Mouse (Mus musculus) heart, embryonic 15.5 days (tissue): ENCODE results near the gene Ppm1n. TPM values are rescaled to one million over a fixed set of nuclear protein-coding genes. Genes with fewer than 3 reads are reported as not detected.

Experiments used
- ATAC-seq: fragments of 200-750 bp; cut with Nextera tagmentation; replicated peaks from 2 replicates; pipeline ENCODE4 v1.8.0; 2017; ENCODE audit warnings: low read depth, moderate TSS enrichment; ENCODE audit not compliant: insufficient number of reproducible peaks, insufficient read depth, low FRiP score
- H3K27ac ChIP-seq: fragments of 300-500 bp; sonication (generic); 2 replicates; pipeline ENCODE4 v1.5.1; 2015; ENCODE audit warnings: mild to moderate bottlenecking, inconsistent platforms
- H3K27me3 ChIP-seq: fragments of 300-500 bp; sonication (generic); 2 replicates; pipeline ENCODE4 v1.6.1; 2015; ENCODE audit warnings: inconsistent platforms
- H3K36me3 ChIP-seq: fragments of 300-500 bp; sonication (generic); 2 replicates; pipeline ENCODE4 v1.6.1; 2015; ENCODE audit warnings: mild to moderate bottlenecking, inconsistent platforms
- H3K4me1 ChIP-seq: fragments of 300-500 bp; sonication (generic); replicated peaks from 2 replicates; pipeline ENCODE4 v1.6.1; 2015; ENCODE audit warnings: inconsistent platforms
- H3K4me2 ChIP-seq: fragments of 300-500 bp; sonication (generic); 2 replicates; pipeline ENCODE4 v1.6.1; 2015; ENCODE audit warnings: inconsistent platforms, mild to moderate bottlenecking, moderate library complexity
- H3K4me3 ChIP-seq: fragments of 300-500 bp; sonication (generic); 2 replicates; pipeline ENCODE4 v1.5.1; 2015; ENCODE audit warnings: mild to moderate bottlenecking, inconsistent platforms
- H3K9ac ChIP-seq: fragments of 300-500 bp; sonication (generic); 2 replicates; pipeline ENCODE4 v1.6.1; 2015; ENCODE audit warnings: mild to moderate bottlenecking, inconsistent platforms
- H3K9me3 ChIP-seq: fragments of 300-500 bp; sonication (generic); replicated peaks from 2 replicates; pipeline ENCODE4 v1.6.1; 2016; ENCODE audit warnings: inconsistent platforms
- WGBS: fragments of 180-500 bp; shearing (Covaris S2); methylation state at CpG from one replicate; pipeline ENCODE4 v1.1.7; 2015; ENCODE audit warnings: mixed read lengths; 5-methylcytosine and 5-hydroxymethylcytosine counted together
- polyA plus RNA-seq: library from polyadenylated mRNA; unstranded; fragments of >200 nt; fragmentation: Nextera tagmentation; extraction: Ambion mirVana; gene quantifications from 2 replicates; pipeline ENCODE4 v1.2.1, GENCODE M21; 2015

The Ppm1n gene
- polyA plus RNA-seq, 1 experiment from 2014 or later: 0.16 TPM

GRCm38 (mm10) chr7:19239986-19240385 is 39.9 kb downstream of the Ppm1n start:
- H3K4me3 ChIP-seq: no peak overlapping the region
- peaks cover 45% of the 10 kb centered on the region for H3K4me1 ChIP-seq
- H3K4me2 ChIP-seq: no peak overlapping the region
- H3K36me3 ChIP-seq: 0 out of 2 replicates have a peak, but pooled peaks cover under 1% of the 10 kb centered on the region
- peak overlapping the region; percentile 78 for H3K27ac ChIP-seq
- ATAC-seq: no peak
- H3K9ac ChIP-seq: 0 out of 2 replicates have a peak overlapping the region, but pooled peaks have one; percentile 18
- H3K27me3 ChIP-seq: no peaks in the 10 kb centered on the region
- 47% methylated on average over 4 of the region's 4 CpGs for WGBS
- no peaks in the 10 kb centered on the region for H3K9me3 ChIP-seq

GRCm38 (mm10) chr7:19239423-19239822 is 40.4 kb downstream of the Ppm1n start:
- no peak overlapping the region for H3K4me3 ChIP-seq
- H3K27me3 ChIP-seq: no peaks in the 10 kb centered on the region
- H3K9ac ChIP-seq: no peak overlapping the region
- no peaks in the 10 kb centered on the region for H3K36me3 ChIP-seq
- no peak overlapping the region for H3K4me2 ChIP-seq
- WGBS: 0% methylated on average over 1 of the region's 1 CpGs
- H3K4me1 ChIP-seq: peaks cover 50% of the 10 kb centered on the region
- H3K27ac ChIP-seq: peak overlapping the region; percentile 78
- peak; percentile 83; the same call in 1 of the 2 replicates for ATAC-seq
- no peaks in the 10 kb centered on the region for H3K9me3 ChIP-seq

- Histone ChIP-seq H3K27ac (peak overlapping the region; percentile 78), H3K4me1 (peaks cover 50% of the 10 kb centered on the region), H3K4me3 (no peak overlapping the region), H3K9ac (no peak overlapping the region), H3K27me3 (no peaks in the 10 kb centered on the region), H3K9me3 (no peaks in the 10 kb centered on the region), H3K36me3 (0 out of 2 replicates have a peak, but pooled peaks cover 5% of the 10 kb centered on the region), H3K4me2 (no peak overlapping the region)
- WGBS: 66% methylated on average over 4 of the region's 4 CpGs
- ATAC-seq: 0 out of 2 replicates have a peak, but pooled peaks have one; percentile 19
These were observed 41.5 kb downstream of the Ppm1n start for GRCm38 (mm10) chr7:19238344-19238743.

- Histone ChIP-seq H3K27ac (peak overlapping the region; percentile 85), H3K9ac (no peak overlapping the region), H3K4me3 (no peak overlapping the region), H3K27me3 (no peaks in the 10 kb centered on the region), H3K9me3 (no peaks in the 10 kb centered on the region), H3K36me3 (0 out of 2 replicates have a peak, but pooled peaks cover 5% of the 10 kb centered on the region), H3K4me2 (0 out of 2 replicates have a peak overlapping the region, but pooled peaks have one; percentile 4), H3K4me1 (peaks cover 55% of the 10 kb centered on the region)
- WGBS: 64% methylated on average over 2 of the region's 2 CpGs
- no peak for ATAC-seq
These were observed 43.5 kb downstream of the Ppm1n start for GRCm38 (mm10) chr7:19236411-19236810.

GRCm38 (mm10) chr7:19235092-19235671 is 44.7 kb downstream of the Ppm1n start:
- no peaks in the 10 kb centered on the region for H3K9me3 ChIP-seq
- 71% methylated on average over 2 of the region's 2 CpGs for WGBS
- H3K4me2 ChIP-seq: no peak overlapping the region
- ATAC-seq: no peak
- no peak overlapping the region for H3K4me3 ChIP-seq
- peaks cover 59% of the 10 kb centered on the region for H3K4me1 ChIP-seq
- H3K27ac ChIP-seq: peak overlapping the region; percentile 85
- no peak overlapping the region for H3K9ac ChIP-seq
- peaks cover 10% of the 10 kb centered on the region; the same call in 1 of the 2 replicates for H3K36me3 ChIP-seq
- no peaks in the 10 kb centered on the region for H3K27me3 ChIP-seq

GRCm38 (mm10) chr7:19234652-19235051 is 45.2 kb downstream of the Ppm1n start:
- Histone ChIP-seq H3K4me2 (no peak overlapping the region), H3K9ac (no peak overlapping the region), H3K27me3 (no peaks in the 10 kb centered on the region), H3K4me1 (peaks cover 59% of the 10 kb centered on the region), H3K27ac (peak overlapping the region; percentile 85; the same call in 1 of the 2 replicates), H3K9me3 (no peaks in the 10 kb centered on the region), H3K36me3 (peaks cover 10% of the 10 kb centered on the region; the same call in 1 of the 2 replicates), H3K4me3 (no peak overlapping the region)
- WGBS: 70% methylated on average over 5 of the region's 5 CpGs
- no peak for ATAC-seq

- Histone ChIP-seq H3K9ac (no peak overlapping the region), H3K27me3 (no peaks in the 10 kb centered on the region), H3K4me3 (no peak overlapping the region), H3K9me3 (no peaks in the 10 kb centered on the region), H3K36me3 (peaks cover 10% of the 10 kb centered on the region; the same call in 1 of the 2 replicates), H3K27ac (no peak overlapping the region), H3K4me1 (peaks cover 46% of the 10 kb centered on the region), H3K4me2 (no peak overlapping the region)
- WGBS: 86% methylated on average over 3 of the region's 3 CpGs
- ATAC-seq: no peak
These were observed 48.0 kb downstream of the Ppm1n start for GRCm38 (mm10) chr7:19231849-19232248.

- Histone ChIP-seq H3K4me2 (no peak overlapping the region), H3K4me3 (no peak overlapping the region), H3K36me3 (peaks cover 10% of the 10 kb centered on the region; the same call in 1 of the 2 replicates), H3K9me3 (no peaks in the 10 kb centered on the region), H3K4me1 (peaks cover 40% of the 10 kb centered on the region), H3K27me3 (no peaks in the 10 kb centered on the region), H3K9ac (no peak overlapping the region), H3K27ac (no peak overlapping the region)
- ATAC-seq: no peak
- 92% methylated on average over 5 of the region's 5 CpGs for WGBS
These were observed 49.0 kb downstream of the Ppm1n start for GRCm38 (mm10) chr7:19230899-19231298.

- Histone ChIP-seq H3K27ac (no peak overlapping the region), H3K4me2 (peak overlapping the region; percentile 69), H3K9me3 (no peaks in the 10 kb centered on the region), H3K9ac (0 out of 2 replicates have a peak overlapping the region, but pooled peaks have one; percentile 2), H3K4me1 (peaks cover 33% of the 10 kb centered on the region), H3K27me3 (no peaks in the 10 kb centered on the region), H3K4me3 (no peak overlapping the region), H3K36me3 (peaks cover 15% of the 10 kb centered on the region; the same call in 1 of the 2 replicates)
- 91% methylated on average over 2 of the region's 2 CpGs for WGBS
- ATAC-seq: no peak
These were observed 49.8 kb downstream of the Ppm1n start for GRCm38 (mm10) chr7:19230041-19230580.

- H3K27me3 ChIP-seq: no peaks in the 10 kb centered on the region
- no peak for ATAC-seq
- H3K4me2 ChIP-seq: peak overlapping the region; percentile 69
- H3K36me3 ChIP-seq: peaks cover 15% of the 10 kb centered on the region; the same call in 1 of the 2 replicates
- H3K9me3 ChIP-seq: no peaks in the 10 kb centered on the region
- peak overlapping the region; percentile 73 for H3K9ac ChIP-seq
- 31% methylated on average over 5 of the region's 5 CpGs for WGBS
- peaks cover 27% of the 10 kb centered on the region for H3K4me1 ChIP-seq
- H3K4me3 ChIP-seq: peak overlapping the region; percentile 64
- peak overlapping the region; percentile 99 for H3K27ac ChIP-seq
These were observed 50.5 kb downstream of the Ppm1n start for GRCm38 (mm10) chr7:19229404-19229803.

GRCm38 (mm10) chr7:19228793-19229148 is 51.1 kb downstream of the Ppm1n start:
- Histone ChIP-seq H3K4me1 (peaks cover 27% of the 10 kb centered on the region), H3K9ac (peak overlapping the region; percentile 73), H3K36me3 (peaks cover 15% of the 10 kb centered on the region; the same call in 1 of the 2 replicates), H3K27ac (peak overlapping the region; percentile 99), H3K4me3 (peak overlapping the region; percentile 64), H3K4me2 (peak overlapping the region; percentile 69), H3K9me3 (no peaks in the 10 kb centered on the region), H3K27me3 (no peaks in the 10 kb centered on the region)
- 0% methylated on average over 14 of the region's 14 CpGs for WGBS
- ATAC-seq: no peak
